Mouse (Mus musculus) CH12.LX (cell line): Measurements from ENCODE around the gene Mb. TPM values are rescaled to one million over a fixed set of nuclear protein-coding genes. Genes with fewer than 3 reads are reported as not detected.

ENCODE experiments used
- DNase-seq: peaks from one replicate; pipeline ENCODE4 v3.0.0-alpha.2; 2013; ENCODE audit errors: extremely low read depth
- H3K27ac ChIP-seq: 2 replicates; pipeline ENCODE4 v1.5.1; 2012; ENCODE audit warnings: low read depth, mild to moderate bottlenecking, control low read depth, moderate library complexity; ENCODE audit not compliant: insufficient read depth
- H3K27me3 ChIP-seq: replicated peaks from 2 replicates; pipeline ENCODE3; 2012; ENCODE audit warnings: inconsistent platforms
- H3K36me3 ChIP-seq, 2 experiments: replicated peaks in 1 of 2; 2 replicates each; pipeline versions ENCODE3 to v1.6.1; 2012; ENCODE audit warnings: inconsistent platforms in 1 of 2, low read length in 1 of 2, mild to moderate bottlenecking in 1 of 2, mixed read lengths in 1 of 2, moderate library complexity in 1 of 2; ENCODE audit not compliant: control insufficient read depth in 1 of 2, insufficient read depth in 1 of 2
- H3K4me1 ChIP-seq, 2 experiments: 2 replicates each; pipeline ENCODE4 v1.6.1; 2012; ENCODE audit warnings: inconsistent platforms in 1 of 2, moderate library complexity in 1 of 2; ENCODE audit not compliant: insufficient read depth in 2 of 2, control insufficient read depth in 1 of 2
- H3K4me2 ChIP-seq: 2 replicates; pipeline ENCODE4 v1.6.1; 2012; ENCODE audit warnings: low read depth, mild to moderate bottlenecking, control low read depth; ENCODE audit not compliant: poor library complexity, insufficient read depth, severe bottlenecking
- H3K4me3 ChIP-seq, 3 experiments: fragments of 150-350 bp in 1 of 3; sonication (generic) in 1 of 3; replicated peaks in 1 of 3; 2 replicates each; pipeline versions ENCODE3 to v1.5.1; 2011 to 2012; ENCODE audit warnings: low read depth in 2 of 3, low read length in 2 of 3, mild to moderate bottlenecking in 2 of 3, moderate library complexity in 2 of 3, control low read depth in 1 of 3, improper control_type of control experiment in 1 of 3, inconsistent platforms in 1 of 3, mixed read lengths in 1 of 3; ENCODE audit not compliant: poor library complexity in 1 of 3
- H3K79me2 ChIP-seq: replicated peaks from 2 replicates; pipeline ENCODE4 v1.6.1; 2012; ENCODE audit warnings: mild to moderate bottlenecking, moderate library complexity; ENCODE audit not compliant: control insufficient read depth, poor library complexity, insufficient read depth, severe bottlenecking; ENCODE audit errors: extremely low read depth
- H3K9ac ChIP-seq: 2 replicates; pipeline ENCODE4 v1.6.1; 2012; ENCODE audit warnings: low read depth, mild to moderate bottlenecking, control low read depth, moderate library complexity; ENCODE audit not compliant: insufficient read depth
- H3K9me3 ChIP-seq: replicated peaks from 2 replicates; pipeline ENCODE3; 2012; ENCODE audit warnings: low read length, inconsistent platforms, mixed read lengths
- BHLHE40 ChIP-seq: IDR thresholded peaks from 2 replicates; pipeline ENCODE4 v1.6.1; 2011; ENCODE audit warnings: mild to moderate bottlenecking, low read depth, low read length, improper control_type of control experiment
- CHD2 ChIP-seq: IDR thresholded peaks from 2 replicates; pipeline ENCODE4 v1.6.1; 2011; ENCODE audit warnings: low read length, improper control_type of control experiment
- E2F4 ChIP-seq: IDR thresholded peaks from 2 replicates; pipeline ENCODE4 v1.6.1; 2011; ENCODE audit warnings: low read depth, low read length, improper control_type of control experiment; ENCODE audit not compliant: insufficient replicate concordance
- ELF1 ChIP-seq: IDR thresholded peaks from 2 replicates; pipeline ENCODE4 v1.6.1; 2014; ENCODE audit warnings: low read depth, mild to moderate bottlenecking, inconsistent platforms, low read length, improper control_type of control experiment
- EP300 ChIP-seq: IDR thresholded peaks from 2 replicates; pipeline ENCODE4 v1.6.1; 2011; ENCODE audit warnings: low read length, improper control_type of control experiment
- ETS1 ChIP-seq: conservative IDR thresholded peaks from 2 replicates; pipeline ENCODE4 v1.6.1; 2012; ENCODE audit warnings: low read depth, mild to moderate bottlenecking, inconsistent platforms, low read length, improper control_type of control experiment, moderate library complexity
- HCFC1 ChIP-seq: IDR thresholded peaks from 2 replicates; pipeline ENCODE4 v1.6.1; 2012; ENCODE audit warnings: low read depth, mild to moderate bottlenecking, inconsistent platforms, low read length, improper control_type of control experiment
- JUN ChIP-seq: IDR thresholded peaks from 2 replicates; pipeline ENCODE4 v1.6.1; 2011; ENCODE audit warnings: low read depth, mild to moderate bottlenecking, low read length, improper control_type of control experiment, moderate library complexity; ENCODE audit not compliant: insufficient read depth
- KAT2A ChIP-seq: IDR thresholded peaks from 2 replicates; pipeline ENCODE4 v1.6.1; 2012; ENCODE audit warnings: low read length, improper control_type of control experiment, inconsistent platforms; ENCODE audit not compliant: insufficient replicate concordance
- MAFK ChIP-seq: IDR thresholded peaks from 2 replicates; pipeline ENCODE4 v1.6.1; 2011; ENCODE audit warnings: low read length, improper control_type of control experiment; ENCODE audit not compliant: insufficient replicate concordance
- MAX ChIP-seq: IDR thresholded peaks from 2 replicates; pipeline ENCODE4 v1.6.1; 2011; ENCODE audit warnings: low read length, improper control_type of control experiment
- MAZ ChIP-seq: IDR thresholded peaks from 2 replicates; pipeline ENCODE4 v1.6.1; 2012; ENCODE audit warnings: low read depth, mild to moderate bottlenecking, inconsistent platforms, low read length, improper control_type of control experiment, moderate library complexity
- MEF2A ChIP-seq: IDR thresholded peaks from 2 replicates; pipeline ENCODE4 v1.6.1; 2014; ENCODE audit warnings: low read depth, mild to moderate bottlenecking, inconsistent platforms, low read length, improper control_type of control experiment, borderline replicate concordance
- MXI1 ChIP-seq: IDR thresholded peaks from 2 replicates; pipeline ENCODE4 v1.6.1; 2011; ENCODE audit warnings: mild to moderate bottlenecking, low read depth, low read length, improper control_type of control experiment
- MYC ChIP-seq: IDR thresholded peaks from 2 replicates; pipeline ENCODE4 v1.6.1; 2011; ENCODE audit warnings: low read depth, mild to moderate bottlenecking, improper control_type of control experiment, low read length
- NRF1 ChIP-seq: IDR thresholded peaks from 2 replicates; pipeline ENCODE4 v1.6.1; 2014; ENCODE audit warnings: low read depth, mild to moderate bottlenecking, inconsistent platforms, low read length, improper control_type of control experiment, moderate library complexity
- RCOR1 ChIP-seq: conservative IDR thresholded peaks from 2 replicates; pipeline ENCODE4 v1.6.1; 2012; ENCODE audit warnings: low read depth, mild to moderate bottlenecking, inconsistent platforms, low read length, improper control_type of control experiment
- SMC3 ChIP-seq: IDR thresholded peaks from 2 replicates; pipeline ENCODE4 v1.6.1; 2011; ENCODE audit warnings: low read depth, low read length, improper control_type of control experiment
- USF2 ChIP-seq: conservative IDR thresholded peaks from 2 replicates; pipeline ENCODE4 v1.6.1; 2011; ENCODE audit warnings: low read depth, low read length, improper control_type of control experiment
- ZC3H11A ChIP-seq: IDR thresholded peaks from 2 replicates; pipeline ENCODE4 v1.6.1; 2012; ENCODE audit warnings: low read depth, mild to moderate bottlenecking, inconsistent platforms, low read length, improper control_type of control experiment
- ZNF384 ChIP-seq: IDR thresholded peaks from 2 replicates; pipeline ENCODE4 v1.6.1; 2012; ENCODE audit warnings: low read depth, low read length, improper control_type of control experiment, inconsistent platforms
- dilution Hi-C: fragments of 300-500 bp; cut with MboI; formaldehyde crosslinking; loops from 2 replicates; pipeline ENCODE4 v1.14.3; 2020; ENCODE audit warnings: low sequenced_read_pairs; ENCODE audit not compliant: extremely low pct_unique_long_range_greater_than_20kb, extremely low pct_ligation_motif_present
- in situ Hi-C: fragments of 300-500 bp; cut with MboI; formaldehyde crosslinking; loops from 3 replicates; pipeline ENCODE4 v1.14.3; 2019; ENCODE audit warnings: low sequenced_read_pairs, low pct_ligation_motif_present, low pct_unique_long_range_greater_than_20kb, mixed read lengths
- polyA plus RNA-seq: library from polyadenylated mRNA; unstranded; fragments of >175 nt; gene quantifications from 2 replicates; pipeline ENCODE4 v1.2.1, GENCODE M21; 2012; ENCODE audit warnings: low read depth; ENCODE audit not compliant: insufficient read length
- total RNA-seq, 2 experiments: library from RNA; depleted of rRNA; stranded (reverse); fragments of 300-350 nt in 1 of 2; fragments of >200 nt in 1 of 2; gene quantifications; 2 replicates each; pipeline ENCODE4 v1.2.3; 2012 to 2014

The Mb gene
- total and polyA plus RNA-seq, 3 experiments, result not detected

DNA sequence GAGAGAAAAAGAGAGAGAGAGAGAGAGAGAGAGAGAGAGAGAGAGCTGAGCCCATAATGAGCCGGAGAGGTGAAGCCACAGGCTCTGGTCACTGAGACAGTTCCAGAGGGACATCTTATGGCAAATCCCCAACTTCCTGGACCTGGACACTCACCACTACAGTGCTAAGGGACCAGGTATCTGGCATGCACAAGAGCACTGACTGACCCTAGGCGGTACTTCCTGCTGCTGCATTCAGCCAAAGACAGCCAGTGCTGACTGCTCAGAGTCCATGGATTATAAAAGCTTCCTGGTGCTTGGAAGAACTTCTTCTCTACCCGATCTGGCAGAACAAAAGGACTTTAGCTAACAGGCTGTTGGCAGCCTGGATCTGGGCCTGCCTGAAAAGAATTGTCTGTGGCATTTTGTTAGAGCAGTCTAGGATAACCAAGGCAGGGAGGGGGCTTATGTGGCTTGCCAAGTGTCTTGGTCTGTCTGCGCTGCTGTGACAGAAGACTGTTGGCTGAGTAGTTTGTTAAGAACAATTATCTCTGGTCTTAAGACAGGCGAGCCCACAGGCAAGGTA, 4.2 kb upstream of the Mb start:
- dilution Hi-C loops, result no loop called here
- in situ Hi-C loops, result no loop called here
- no peak overlapping the region for H3K27ac ChIP-seq

DNA sequence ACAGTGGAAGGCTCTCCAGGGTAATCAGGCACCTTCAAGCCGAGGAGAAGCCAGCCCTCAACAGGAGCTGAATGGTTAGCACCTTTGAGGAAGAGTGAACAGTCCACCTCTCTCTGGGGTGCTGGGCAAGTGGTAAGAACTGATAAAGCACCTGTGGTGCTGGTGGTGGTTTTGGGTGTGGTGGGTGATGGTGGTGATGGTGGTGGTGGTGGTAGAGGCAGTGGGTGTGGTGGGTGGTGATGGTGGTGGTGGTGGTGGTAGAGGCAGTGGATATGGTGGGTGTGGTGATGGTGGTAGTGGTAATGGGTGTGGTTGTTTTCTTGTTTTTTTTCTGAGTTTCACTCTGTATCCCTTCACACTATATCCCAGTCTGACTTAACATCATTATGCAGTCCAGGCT, 2.6 kb upstream of the Mb start:
- dilution Hi-C loops, result no loop called here
- H3K9ac ChIP-seq, result no peak overlapping the region
- no peaks in the 10 kb centered on the region for H3K79me2 ChIP-seq
- no peak for TF ChIP-seq E2F4
- TF ChIP-seq ETS1, result no peak
- TF ChIP-seq NRF1, result no peak
- TF ChIP-seq SMC3, result no peak
- TF ChIP-seq MXI1, result no peak
- no peak for TF ChIP-seq MAFK
- no peak for TF ChIP-seq EP300
- no peak for TF ChIP-seq USF2
- TF ChIP-seq ZNF384, result no peak
- TF ChIP-seq KAT2A, result no peak
- no peak for TF ChIP-seq CHD2
- no peak for TF ChIP-seq ZC3H11A
- no peak for TF ChIP-seq MEF2A
- TF ChIP-seq MYC, result no peak
- TF ChIP-seq BHLHE40, result no peak
- no peak for TF ChIP-seq ELF1
- no peak for TF ChIP-seq MAX
- no peak for TF ChIP-seq RCOR1
- TF ChIP-seq MAZ, result no peak
- H3K4me2 ChIP-seq, result no peak overlapping the region
- H3K9me3 ChIP-seq, result no peaks in the 10 kb centered on the region
- H3K36me3 ChIP-seq, result no peaks in the 10 kb centered on the region
- no peak for DNase-seq
- H3K27ac ChIP-seq, result no peak overlapping the region
- H3K4me3 ChIP-seq, result no peak overlapping the region
- H3K27me3 ChIP-seq, result peaks cover 89% of the 10 kb centered on the region
- in situ Hi-C loops, result no loop called here
- 0 out of 4 replicates have a peak, but pooled peaks cover 0 to 2% of the 10 kb centered on the region in 2 experiments for H3K4me1 ChIP-seq

More for the DNA sequence above, 4.2 kb upstream of the Mb start:
- DNase-seq, result no peak
- H3K9ac ChIP-seq, result no peak overlapping the region
- H3K36me3 ChIP-seq, result no peaks in the 10 kb centered on the region
- H3K4me2 ChIP-seq, result no peak overlapping the region
- H3K9me3 ChIP-seq, result no peaks in the 10 kb centered on the region
- H3K27me3 ChIP-seq, result peaks cover 82% of the 10 kb centered on the region
- 0 out of 4 replicates have a peak, but pooled peaks cover 0 to 2% of the 10 kb centered on the region in 2 experiments for H3K4me1 ChIP-seq
- no peak for TF ChIP-seq MEF2A
- TF ChIP-seq ZNF384, result no peak
- TF ChIP-seq HCFC1, result no peak
- TF ChIP-seq ELF1, result no peak
- TF ChIP-seq JUN, result no peak
- no peaks in the 10 kb centered on the region for H3K79me2 ChIP-seq
- H3K4me3 ChIP-seq, result no peak overlapping the region
